Mouse (Mus musculus): ENCODE results near the gene Zc3h10.

DNA sequence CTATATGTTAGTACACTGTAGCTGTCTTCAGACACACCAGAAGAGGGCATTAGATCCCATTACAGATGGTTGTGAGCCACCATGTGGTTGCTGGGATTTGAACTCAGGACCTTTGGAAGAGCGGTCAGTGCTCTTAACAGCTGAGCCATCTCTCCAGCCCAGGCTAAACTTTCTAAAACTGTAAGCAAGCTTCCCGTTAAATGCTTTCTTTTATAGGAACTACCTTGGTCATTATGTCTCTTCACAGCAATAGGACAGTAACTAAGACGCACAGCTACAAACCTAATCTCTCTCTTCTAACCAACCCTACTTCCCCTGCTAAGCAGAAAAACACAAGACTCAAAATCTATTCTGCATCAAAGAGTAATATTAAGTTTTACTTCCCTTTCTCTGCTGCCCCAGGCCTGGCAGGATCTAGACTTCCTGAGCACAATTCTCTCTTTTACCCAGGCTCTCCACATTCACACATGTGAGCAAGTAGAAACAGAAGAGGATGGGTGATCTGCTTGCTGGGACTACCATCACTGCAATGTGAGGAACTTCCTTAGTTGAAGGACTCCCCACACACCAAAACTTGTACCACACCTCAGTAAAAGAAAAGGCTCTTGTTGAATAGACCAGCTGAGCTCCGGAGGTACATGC, 11.8 kb downstream of the Zc3h10 start:
- TF ChIP-seq EP300 (IDR thresholded peaks at IDR 0.05; ENCODE audit: low read depth) (no peak), CTCF (IDR thresholded peaks at IDR 0.05; ENCODE audit: low read depth) (no peak)

Measured in heart, postnatal 0 days (tissue).